ENCODE assay signal across 29 mouse cellular contexts in the genomic region with DNA sequence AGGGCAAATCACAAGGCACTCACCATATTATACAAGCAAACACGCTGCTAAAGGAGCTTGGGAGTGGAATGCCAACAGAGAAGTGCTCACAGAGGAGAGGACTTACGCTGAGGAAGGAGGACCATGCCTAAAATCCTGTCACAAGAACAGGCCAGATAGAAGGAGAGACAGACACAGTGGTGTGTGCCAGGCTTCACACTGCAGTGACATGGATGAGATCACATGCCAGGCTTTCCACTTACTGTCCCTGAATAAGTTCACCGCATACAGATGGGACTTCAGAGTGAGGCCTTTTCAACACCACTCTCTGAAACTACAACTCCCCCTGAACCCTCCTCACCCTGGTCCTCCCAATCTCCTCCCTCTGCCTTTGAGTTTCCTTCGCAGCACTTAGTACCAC. TPM values are rescaled to one million over a fixed set of nuclear protein-coding genes. Genes with fewer than 3 reads are reported as not detected.
A peak's percentile ranks its signal among the peaks of the same experiment; 100 is the strongest.
DNase-seq lines count a peak whose midpoint lies in the region; ATAC-seq and TF ChIP-seq lines count a peak whose summit lies in the region.
"Had no signal": no experiment of that assay in that cellular context is flagged by ENCODE, and none has a peak within 500 bp of the region (broad histone marks: within the 10 kb centered on the region; RNA-seq: fewer than 3 reads in every experiment).

No protein-coding gene starts in this region.

- no peaks in the 10 kb centered on the region for H3K36me3 ChIP-seq in heart, postnatal 0 days (replicated peaks; ENCODE audit: control insufficient read depth, insufficient read depth, low read length)
- H3K36me3 ChIP-seq in heart, embryonic 10.5 days = no peaks in the 10 kb centered on the region
- H3K36me3 ChIP-seq: heart, embryonic 15.5 days had no signal

- TF ChIP-seq EP300 in heart, postnatal 0 days (IDR thresholded peaks at IDR 0.05; ENCODE audit: low read depth) = no peak

- no peaks in the 10 kb centered on the region for H3K9me3 ChIP-seq in heart, postnatal 0 days (replicated peaks; ENCODE audit: control insufficient read depth, low read length)
- H3K9me3 ChIP-seq in heart, embryonic 10.5 days = no peaks in the 10 kb centered on the region
- H3K9me3 ChIP-seq: forebrain, embryonic 10.5 days; forebrain, embryonic 13.5 days; G1E; heart, embryonic 15.5 days had no signal

- peak; percentile 49; the same call in 1 of the 2 replicates for ATAC-seq in heart, postnatal 0 days (ENCODE audit: insufficient read depth, low read depth)
- ATAC-seq: forebrain, embryonic 13.5 days; forebrain, embryonic 16.5 days; hindbrain, postnatal 0 days; inflammation-experienced regulatory T-cells, adult 6 months; intestine, embryonic 16.5 days; Patski had no signal

- DNase-seq in adrenal gland, postnatal 10 days = peak; percentile 4
- DNase-seq in adrenal gland, postnatal 25 days = no peak
- DNase-seq in heart, adult 18-20 months = peak; percentile 37
- DNase-seq in heart, postnatal 25 days (ENCODE audit: low spot score) = no peak
- DNase-seq in heart, postnatal 0 days (ENCODE audit: low spot score) = no peak
- no peak for DNase-seq in heart, embryonic 10.5 days (ENCODE audit: low spot score)
- DNase-seq in lung, postnatal 36 days = peak; percentile 30
- DNase-seq in lung, postnatal 10 days = no peak
- DNase-seq: adrenal gland, adult 8-10 months; B cell, adult 2 months; cerebellum, adult 18-20 months; cerebellum, adult 9-10 months; cerebellum, postnatal 14 days; gastrocnemius, postnatal 10 days; gastrocnemius, postnatal 36 days; heart, postnatal 36 days; kidney, adult 18-20 months; kidney, adult 9 months had no signal

- no peak overlapping the region for H3K9ac ChIP-seq in heart, postnatal 0 days (replicated peaks; ENCODE audit: low read depth, low read length)
- H3K9ac ChIP-seq: forebrain, embryonic 13.5 days; heart, embryonic 15.5 days; hindbrain, embryonic 14.5 days had no signal

- TF ChIP-seq CTCF in heart, postnatal 0 days (IDR thresholded peaks at IDR 0.05; ENCODE audit: low read depth) = no peak

- no peak overlapping the region for H3K4me2 ChIP-seq in heart, postnatal 0 days (ENCODE audit: low read depth, low read length)
- H3K4me2 ChIP-seq: forebrain, embryonic 13.5 days; heart, embryonic 15.5 days; hindbrain, embryonic 14.5 days had no signal

- H3K27me3 ChIP-seq in heart, postnatal 0 days (ENCODE audit: control insufficient read depth, insufficient read depth, low read length) = no peaks in the 10 kb centered on the region
- H3K27me3 ChIP-seq in heart, embryonic 10.5 days (ENCODE audit: insufficient read depth, poor library complexity, severe bottlenecking) = no peaks in the 10 kb centered on the region
- H3K27me3 ChIP-seq: CH12.LX; forebrain, embryonic 13.5 days; heart, embryonic 15.5 days; Patski had no signal

- intact Hi-C loops in heart, postnatal 25 days (cut with DNase I) = no loop called here

- H3K4me3 ChIP-seq in heart, postnatal 0 days (ENCODE audit: low read depth, low read length) = no peak overlapping the region
- no peak overlapping the region for H3K4me3 ChIP-seq in heart, embryonic 10.5 days
- H3K4me3 ChIP-seq: forebrain, embryonic 10.5 days; forebrain, embryonic 13.5 days; heart, embryonic 15.5 days had no signal

- no peak overlapping the region for H3K27ac ChIP-seq in heart, postnatal 0 days (ENCODE audit: low read depth)
- no peak overlapping the region for H3K27ac ChIP-seq in heart, embryonic 10.5 days
- H3K27ac ChIP-seq: forebrain, embryonic 10.5 days; forebrain, embryonic 13.5 days; heart, embryonic 15.5 days; hindbrain, embryonic 14.5 days; hindbrain, postnatal 0 days had no signal

- H3K4me1 ChIP-seq in heart, postnatal 0 days (ENCODE audit: control insufficient read depth, insufficient read depth) = no peaks in the 10 kb centered on the region
- H3K4me1 ChIP-seq in heart, embryonic 10.5 days = no peaks in the 10 kb centered on the region
- H3K4me1 ChIP-seq: forebrain, embryonic 10.5 days; forebrain, embryonic 13.5 days had no signal

- 60% methylated on average over 4 of the region's 4 CpGs for WGBS in heart, postnatal 0 days
- 84% methylated on average over 4 of the region's 4 CpGs for WGBS in heart, embryonic 10.5 days

RNA-seq across cellular contexts. Expression of a gene that starts 10.9 kb away (rescaled TPM):
- total RNA-seq in adrenal gland, postnatal 10 days (2021) = 10 to 100 TPM; 18.6 to 19.8 TPM
- 20.2 and 26.3 TPM in 2 replicates for total RNA-seq in adrenal gland, postnatal 25 days (2021)
- 10 to 100 TPM; 25.8 to 27.1 TPM for total RNA-seq in heart, adult 18-20 months (2021)
- total RNA-seq in heart, postnatal 25 days (2021) = 10 to 100 TPM; 22.1 to 25.2 TPM
- total RNA-seq in heart, postnatal 0 days (2014; rRNA removed; ENCODE audit: low replicate concordance) = 13.3 and 23.2 TPM in 2 replicates
- 12.5 and 13.2 TPM in 2 replicates for polyA plus RNA-seq in heart, postnatal 0 days (2015; fragmentation: Nextera tagmentation; extraction: Ambion mirVana)
- polyA plus RNA-seq in heart, embryonic 10.5 days (2016; fragmentation: Nextera tagmentation; extraction: Ambion mirVana) = 30.5 and 35.1 TPM in 2 replicates

RNA-seq across cellular contexts. Expression of a gene that starts 11.0 kb away (rescaled TPM):
- total RNA-seq in adrenal gland, postnatal 10 days (2021) = 10 to 100 TPM; 25.0 to 39.9 TPM
- 31.0 and 32.6 TPM in 2 replicates for total RNA-seq in adrenal gland, postnatal 25 days (2021)
- 10 to 100 TPM; 26.1 to 33.0 TPM for total RNA-seq in heart, adult 18-20 months (2021)
- 10 to 100 TPM; 25.5 to 29.4 TPM for total RNA-seq in heart, postnatal 25 days (2021)
- total RNA-seq in heart, postnatal 0 days (2014; rRNA removed; ENCODE audit: low replicate concordance) = 13.5 and 14.9 TPM in 2 replicates
- 19.4 and 24.5 TPM in 2 replicates for polyA plus RNA-seq in heart, postnatal 0 days (2015; fragmentation: Nextera tagmentation; extraction: Ambion mirVana)
- 36.9 and 42.1 TPM in 2 replicates for polyA plus RNA-seq in heart, embryonic 10.5 days (2016; fragmentation: Nextera tagmentation; extraction: Ambion mirVana)

Comparison
In these comparisons a context has a peak if more than half of its experiments do, and no peak if none do; other contexts are left out.
1. DNase-seq: peak in adrenal gland, postnatal 10 days (single experiment), heart, adult 18-20 months (2 of 2) and lung, postnatal 36 days (single experiment); none in adrenal gland, postnatal 25 days (single experiment), heart, postnatal 25 days (single experiment), heart, postnatal 0 days (single experiment), heart, embryonic 10.5 days (single experiment) and lung, postnatal 10 days (single experiment).